ENCODE assay signal across 18 mouse cellular contexts in genomic region chr13:21427631-21428030, GRCm38 (mm10). TPM values are rescaled to one million over a fixed set of nuclear protein-coding genes. Genes with fewer than 3 reads are reported as not detected.
"Had no signal": no experiment of that assay in that cellular context is flagged by ENCODE, and none has a peak within 500 bp of the region (broad histone marks: within the 10 kb centered on the region; RNA-seq: fewer than 3 reads in every experiment).

No protein-coding gene starts in this region.

- H3K4me1 ChIP-seq: neural tube, embryonic 13.5 days; neural tube, embryonic 15.5 days; stomach, embryonic 15.5 days had no signal

- H3K27me3 ChIP-seq: neural tube, embryonic 13.5 days; neural tube, embryonic 15.5 days; stomach, embryonic 15.5 days had no signal

- H3K27ac ChIP-seq: neural tube, embryonic 13.5 days; neural tube, embryonic 15.5 days; stomach, embryonic 15.5 days; stomach, postnatal 0 days had no signal

- H3K36me3 ChIP-seq: neural tube, embryonic 13.5 days; neural tube, embryonic 15.5 days; stomach, embryonic 15.5 days had no signal

- H3K9ac ChIP-seq: neural tube, embryonic 13.5 days; neural tube, embryonic 15.5 days; stomach, embryonic 15.5 days had no signal

- H3K4me3 ChIP-seq: neural tube, embryonic 13.5 days; neural tube, embryonic 15.5 days; stomach, embryonic 15.5 days had no signal

- DNase-seq: retina, postnatal 1 day; right cerebral cortex, adult 18-20 months; right cerebral cortex, postnatal 14 days; right cerebral cortex, postnatal 25 days; right cerebral cortex, postnatal 4 days; spleen, adult 18-20 months; thymus, adult 18-20 months; thymus, adult 2 months; thymus, postnatal 14 days; thymus, postnatal 25 days; thymus, postnatal 36 days; thymus, postnatal 4 days had no signal

RNA-seq across cellular contexts. Expression of gene Nkapl, which starts 40.7 kb away (rescaled TPM):
- total RNA-seq: neutrophil, adult 5-6 weeks had no signal
- polyA plus RNA-seq: spleen, adult 2 months had no signal

RNA-seq across cellular contexts. Expression of gene Zkscan4, which starts 51.1 kb away (rescaled TPM):
- total RNA-seq: neutrophil, adult 5-6 weeks had no signal
